Mouse (Mus musculus) hindbrain, embryonic 15.5 days (tissue): ENCODE measurements around the gene Smpd2. TPM values are rescaled to one million over a fixed set of nuclear protein-coding genes. Genes with fewer than 3 reads are reported as not detected.

Source experiments
- ATAC-seq: fragments of 200-750 bp; cut with Nextera tagmentation; 2 replicates; pipeline ENCODE4 v1.8.0; 2017; ENCODE audit warnings: low read depth, moderate number of reproducible peaks, moderate TSS enrichment; ENCODE audit not compliant: low FRiP score
- H3K27ac ChIP-seq: fragments of 300-500 bp; sonication (generic); replicated peaks from 2 replicates; pipeline ENCODE4 v1.5.1; 2015; ENCODE audit warnings: mild to moderate bottlenecking, inconsistent platforms
- H3K27me3 ChIP-seq: fragments of 300-500 bp; sonication (generic); 2 replicates; pipeline ENCODE4 v1.6.1; 2015; ENCODE audit warnings: control low read depth, inconsistent platforms
- H3K36me3 ChIP-seq: fragments of 300-500 bp; sonication (generic); 2 replicates; pipeline ENCODE4 v1.6.1; 2015; ENCODE audit warnings: control low read depth, inconsistent platforms
- H3K4me1 ChIP-seq: fragments of 300-500 bp; sonication (generic); replicated peaks from 2 replicates; pipeline ENCODE4 v1.6.1; 2015; ENCODE audit warnings: control low read depth, inconsistent platforms
- H3K4me2 ChIP-seq: fragments of 300-500 bp; sonication (generic); 2 replicates; pipeline ENCODE4 v1.6.1; 2015; ENCODE audit warnings: moderate library complexity, mild to moderate bottlenecking, inconsistent platforms
- H3K4me3 ChIP-seq: fragments of 300-500 bp; sonication (generic); 2 replicates; pipeline ENCODE4 v1.5.1; 2015; ENCODE audit warnings: mild to moderate bottlenecking, inconsistent platforms
- H3K9ac ChIP-seq: fragments of 300-500 bp; sonication (generic); 2 replicates; pipeline ENCODE4 v1.6.1; 2015; ENCODE audit warnings: inconsistent platforms
- H3K9me3 ChIP-seq: fragments of 300-500 bp; sonication (generic); 2 replicates; pipeline ENCODE4 v1.6.1; 2016; ENCODE audit warnings: control low read depth, inconsistent platforms
- WGBS: fragments of 180-500 bp; shearing (Covaris S2); methylation state at CpG from one replicate; pipeline ENCODE4 v1.1.7; 2015; 5-methylcytosine and 5-hydroxymethylcytosine counted together
- polyA plus RNA-seq: library from polyadenylated mRNA; unstranded; fragments of >200 nt; fragmentation: Nextera tagmentation; extraction: Ambion mirVana; gene quantifications from 2 replicates; pipeline ENCODE4 v1.2.1, GENCODE M21; 2015

Gene Smpd2
- polyA plus RNA-seq, 1 experiment from 2014 or later = 45.6 TPM

GRCm38 (mm10) chr10:41449684-41450083, 40.5 kb downstream of the Smpd2 start:
- Histone ChIP-seq H3K36me3 (0 out of 2 replicates have a peak, but pooled peaks cover 5% of the 10 kb centered on the region), H3K4me2 (peak overlapping the region; percentile 65), H3K9ac (peak overlapping the region; percentile 67), H3K4me3 (peak overlapping the region; percentile 64), H3K27ac (peak overlapping the region; percentile 80), H3K27me3 (no peaks in the 10 kb centered on the region), H3K4me1 (peaks cover 37% of the 10 kb centered on the region), H3K9me3 (no peaks in the 10 kb centered on the region)
- peak; percentile 70 for ATAC-seq
- 10% methylated on average over 14 of the region's 14 CpGs for WGBS

GRCm38 (mm10) chr10:41448216-41448615, 42.0 kb downstream of the Smpd2 start:
- H3K4me1 ChIP-seq = peaks cover 24% of the 10 kb centered on the region
- H3K9me3 ChIP-seq = no peaks in the 10 kb centered on the region
- H3K36me3 ChIP-seq = 0 out of 2 replicates have a peak, but pooled peaks cover 5% of the 10 kb centered on the region
- no peak overlapping the region for H3K9ac ChIP-seq
- 75% methylated on average over 1 of the region's 1 CpGs for WGBS
- no peak for ATAC-seq
- H3K4me2 ChIP-seq = no peak overlapping the region
- H3K27ac ChIP-seq = no peak overlapping the region
- no peaks in the 10 kb centered on the region for H3K27me3 ChIP-seq
- no peak overlapping the region for H3K4me3 ChIP-seq

Other genes with a start within 250 kb of the Smpd2 start
- 28.9 and 30.1 TPM in 2 replicates for gene Fig4, start 187.1 kb downstream of the Smpd2 start, polyA plus RNA-seq
- 0.28 and 0.40 TPM in 2 replicates for gene Ak9, start 186.4 kb downstream of the Smpd2 start, polyA plus RNA-seq
- 18.3 and 19.5 TPM in 2 replicates for gene Zbtb24, start 40.0 kb downstream of the Smpd2 start, polyA plus RNA-seq
- gene Mical1, start 14.1 kb downstream of the Smpd2 start, polyA plus RNA-seq = 24.6 and 29.1 TPM in 2 replicates
- gene Ppil6, start 70 bp upstream of the Smpd2 start, polyA plus RNA-seq = 3.7 and 4.5 TPM in 2 replicates
- 53.4 and 55.4 TPM in 2 replicates for gene Cd164, start 29.0 kb upstream of the Smpd2 start, polyA plus RNA-seq
- gene Ccdc162, start 226.3 kb upstream of the Smpd2 start, polyA plus RNA-seq = 0.92 and 1.8 TPM in 2 replicates